Mouse (Mus musculus) cerebellum, postnatal 36 days (tissue): ENCODE measurements around the gene Hoxd10.

Experiments
- DNase-seq, 2 experiments: peaks; one replicate each; pipeline ENCODE4 v3.0.0; 2021 to 2022; ENCODE audit warnings: mixed read lengths in 2 of 2

Gene Hoxd10

GRCm38 (mm10) chr2:74667191-74667841 is 24.4 kb upstream of the Hoxd10 start:
- no peak for DNase-seq

- DNase-seq: no peak
Measured at GRCm38 (mm10) chr2:74667842-74668357, 23.8 kb upstream of the Hoxd10 start, which contains the start of gene Hoxd13. TSS of gene Hoxd13 (plus strand) at chr2:74668310.

- peak in 1 of 2 experiments; percentile 21 for DNase-seq
Measured at GRCm38 (mm10) chr2:74668370-74669229, 23.1 kb upstream of the Hoxd10 start.

- no peak for DNase-seq
Measured at GRCm38 (mm10) chr2:74669230-74669578, 22.5 kb upstream of the Hoxd10 start.

GRCm38 (mm10) chr2:74669650-74670235 is 22.0 kb upstream of the Hoxd10 start:
- no peak for DNase-seq

- DNase-seq: no peak
Measured at GRCm38 (mm10) chr2:74670632-74671188, 21.0 kb upstream of the Hoxd10 start.

- no peak for DNase-seq
Measured at GRCm38 (mm10) chr2:74671847-74672246, 19.9 kb upstream of the Hoxd10 start.

- peak; percentile 55 to 58 for DNase-seq
Measured at GRCm38 (mm10) chr2:74672481-74673362, 19.0 kb upstream of the Hoxd10 start.

GRCm38 (mm10) chr2:74673835-74674425 is 17.8 kb upstream of the Hoxd10 start:
- no peak for DNase-seq

GRCm38 (mm10) chr2:74674881-74675665 is 16.7 kb upstream of the Hoxd10 start, which contains the start of gene Hoxd12:
TSS of gene Hoxd12 (plus strand) at chr2:74675013.
- DNase-seq: no peak

- DNase-seq: no peak
Measured at GRCm38 (mm10) chr2:74675666-74676282, 15.9 kb upstream of the Hoxd10 start.

- no peak for DNase-seq
Measured at GRCm38 (mm10) chr2:74676376-74677052, 15.2 kb upstream of the Hoxd10 start.

- DNase-seq: no peak
Measured at GRCm38 (mm10) chr2:74677106-74677505, 14.6 kb upstream of the Hoxd10 start.

- DNase-seq: no peak
Measured at GRCm38 (mm10) chr2:74678891-74679595, 12.7 kb upstream of the Hoxd10 start, which contains the start of gene Hoxd11. TSS of gene Hoxd11 (plus strand) at chr2:74679557.

- DNase-seq: no peak
Measured at GRCm38 (mm10) chr2:74679596-74679971, 12.1 kb upstream of the Hoxd10 start.

- DNase-seq: no peak
Measured at GRCm38 (mm10) chr2:74679980-74680379, 11.7 kb upstream of the Hoxd10 start.

- no peak for DNase-seq
Measured at GRCm38 (mm10) chr2:74680561-74681398, 10.9 kb upstream of the Hoxd10 start.
